16 mouse cellular contexts compared by ENCODE assay signal in genomic region chr6:12562336-12562735, GRCm38 (mm10).
"Had no signal": no experiment of that assay in that cellular context is flagged by ENCODE, and none has a peak within 500 bp of the region (broad histone marks: within the 10 kb centered on the region; RNA-seq: fewer than 3 reads in every experiment).

No protein-coding gene starts in this region.

- ATAC-seq: liver, embryonic 12.5 days; liver, postnatal 0 days; lung, postnatal 0 days; midbrain, embryonic 13.5 days; midbrain, embryonic 15.5 days; midbrain, embryonic 16.5 days had no signal

- DNase-seq: left cerebral cortex, postnatal 4 days; liver, embryonic 13.5 days; liver, postnatal 0 days; lung, adult 18-20 months; lung, adult 2 months; lung, embryonic 14.5 days; lung, postnatal 10 days; lung, postnatal 14 days; lung, postnatal 36 days; lung, postnatal 4 days; midbrain, embryonic 14.5 days had no signal
